Comparison of ENCODE assay signal across 9 mouse cellular contexts in genomic region chr8:127070225-127070624, GRCm38 (mm10). TPM values are rescaled to one million over a fixed set of nuclear protein-coding genes. Genes with fewer than 3 reads are reported as not detected.
DNase-seq lines count a peak whose midpoint lies in the region; ATAC-seq lines count a peak whose summit lies in the region.
"Had no signal": no experiment of that assay in that cellular context is flagged by ENCODE, and none has a peak within 500 bp of the region (broad histone marks: within the 10 kb centered on the region; RNA-seq: fewer than 3 reads in every experiment).

No protein-coding gene starts in this region.

- H3K4me3 ChIP-seq in forebrain, embryonic 16.5 days (replicated peaks; ENCODE audit: low read length) = no peak overlapping the region
- no peak overlapping the region for H3K4me3 ChIP-seq in forebrain, embryonic 10.5 days
- no peak overlapping the region for H3K4me3 ChIP-seq in hindbrain, embryonic 16.5 days (ENCODE audit: low read length)
- no peak overlapping the region for H3K4me3 ChIP-seq in stomach, embryonic 16.5 days (replicated peaks; ENCODE audit: low read length)
- H3K4me3 ChIP-seq in liver, embryonic 11.5 days (ENCODE audit: low read depth, low read length) = no peak overlapping the region

- H3K9ac ChIP-seq in forebrain, embryonic 16.5 days (replicated peaks; ENCODE audit: low read depth, low read length) = no peak overlapping the region
- H3K9ac ChIP-seq in hindbrain, embryonic 16.5 days (ENCODE audit: low read depth, low read length) = no peak overlapping the region
- H3K9ac ChIP-seq in stomach, embryonic 16.5 days (ENCODE audit: low read length) = no peak overlapping the region
- no peak overlapping the region for H3K9ac ChIP-seq in liver, embryonic 11.5 days (ENCODE audit: low read depth, low read length)

- DNase-seq in forebrain, embryonic 10.5 days (ENCODE audit: extremely low spot score, low spot score) = no peak
- peak; percentile 17 for DNase-seq in 3T3-L1 (ENCODE audit: low read depth, low spot score)
- DNase-seq in cerebellum, postnatal 14 days = peak; percentile 87 to 93
- DNase-seq in liver, embryonic 11.5 days (ENCODE audit: low spot score) = no peak

- WGBS in forebrain, embryonic 16.5 days = 35% methylated on average over 3 of the region's 3 CpGs
- WGBS in forebrain, embryonic 10.5 days = 78% methylated on average over 3 of the region's 3 CpGs
- WGBS in hindbrain, embryonic 16.5 days = 54% methylated on average over 3 of the region's 3 CpGs
- 43% methylated on average over 3 of the region's 3 CpGs for WGBS in stomach, embryonic 16.5 days
- WGBS in liver, embryonic 11.5 days = 68% methylated on average over 3 of the region's 3 CpGs

- H3K4me2 ChIP-seq in forebrain, embryonic 16.5 days (ENCODE audit: low read length) = no peak overlapping the region
- H3K4me2 ChIP-seq in hindbrain, embryonic 16.5 days (ENCODE audit: low read length) = no peak overlapping the region
- H3K4me2 ChIP-seq in stomach, embryonic 16.5 days (ENCODE audit: low read depth, low read length) = no peak overlapping the region
- no peak overlapping the region for H3K4me2 ChIP-seq in liver, embryonic 11.5 days

- H3K4me1 ChIP-seq in forebrain, embryonic 16.5 days (replicated peaks; ENCODE audit: control insufficient read depth, insufficient read depth, low read length) = peaks cover 29% of the 10 kb centered on the region
- peaks cover 56% of the 10 kb centered on the region for H3K4me1 ChIP-seq in forebrain, embryonic 10.5 days
- peaks cover 13% of the 10 kb centered on the region for H3K4me1 ChIP-seq in hindbrain, embryonic 16.5 days (ENCODE audit: control insufficient read depth, insufficient read depth, low read depth, low read length)
- peaks cover 38% of the 10 kb centered on the region for H3K4me1 ChIP-seq in stomach, embryonic 16.5 days (ENCODE audit: control insufficient read depth, insufficient read depth, low read length)
- no peaks in the 10 kb centered on the region; the same call in 1 of the 2 replicates for H3K4me1 ChIP-seq in liver, embryonic 11.5 days (replicated peaks; ENCODE audit: control insufficient read depth, insufficient read depth, low read length)

- no peak overlapping the region for H3K27ac ChIP-seq in forebrain, embryonic 16.5 days (ENCODE audit: low read length)
- no peak overlapping the region for H3K27ac ChIP-seq in forebrain, embryonic 10.5 days
- no peak overlapping the region for H3K27ac ChIP-seq in hindbrain, embryonic 16.5 days (ENCODE audit: low read depth, low read length)
- H3K27ac ChIP-seq in stomach, embryonic 16.5 days (ENCODE audit: low read length) = peak overlapping the region; percentile 9
- no peak overlapping the region for H3K27ac ChIP-seq in liver, embryonic 11.5 days (ENCODE audit: low read depth, low read length)

- H3K27me3 ChIP-seq in forebrain, embryonic 16.5 days (replicated peaks; ENCODE audit: control insufficient read depth, insufficient read depth, low read length) = no peaks in the 10 kb centered on the region
- H3K27me3 ChIP-seq in forebrain, embryonic 10.5 days (ENCODE audit: poor library complexity, severe bottlenecking) = no peaks in the 10 kb centered on the region
- no peaks in the 10 kb centered on the region for H3K27me3 ChIP-seq in hindbrain, embryonic 16.5 days (replicated peaks; ENCODE audit: control insufficient read depth, insufficient read depth, low read length)
- H3K27me3 ChIP-seq in stomach, embryonic 16.5 days (ENCODE audit: control insufficient read depth, insufficient read depth, low read length) = no peaks in the 10 kb centered on the region
- peaks cover 6% of the 10 kb centered on the region for H3K27me3 ChIP-seq in liver, embryonic 11.5 days (replicated peaks; ENCODE audit: control insufficient read depth, insufficient read depth, low read length)
- H3K27me3 ChIP-seq: CH12.LX had no signal

- 0 out of 2 replicates have a peak, but pooled peaks have one; percentile 49 for ATAC-seq in forebrain, embryonic 16.5 days
- peak; percentile 89 for ATAC-seq in hindbrain, embryonic 16.5 days
- ATAC-seq in stomach, embryonic 16.5 days (ENCODE audit: insufficient read depth, low FRiP score) = peak; percentile 82; the same call in 1 of the 2 replicates
- ATAC-seq in liver, embryonic 11.5 days (replicated peaks; ENCODE audit: low FRiP score) = no peak
- ATAC-seq in CD4-positive, CD25-positive, alpha-beta regulatory T cell, adult 4 months = no peak

- no peaks in the 10 kb centered on the region for H3K36me3 ChIP-seq in forebrain, embryonic 16.5 days (ENCODE audit: control insufficient read depth, insufficient read depth)
- no peaks in the 10 kb centered on the region for H3K36me3 ChIP-seq in forebrain, embryonic 10.5 days (replicated peaks)
- no peaks in the 10 kb centered on the region for H3K36me3 ChIP-seq in hindbrain, embryonic 16.5 days (ENCODE audit: control insufficient read depth, insufficient read depth, low read length)
- H3K36me3 ChIP-seq in stomach, embryonic 16.5 days (ENCODE audit: control insufficient read depth, insufficient read depth, low read length) = no peaks in the 10 kb centered on the region
- no peaks in the 10 kb centered on the region for H3K36me3 ChIP-seq in liver, embryonic 11.5 days (ENCODE audit: control insufficient read depth, insufficient read depth, low read length)

- H3K9me3 ChIP-seq in forebrain, embryonic 16.5 days (ENCODE audit: control insufficient read depth, low read length) = no peaks in the 10 kb centered on the region
- no peaks in the 10 kb centered on the region for H3K9me3 ChIP-seq in forebrain, embryonic 10.5 days
- no peaks in the 10 kb centered on the region for H3K9me3 ChIP-seq in hindbrain, embryonic 16.5 days (ENCODE audit: control insufficient read depth, low read length)
- H3K9me3 ChIP-seq in stomach, embryonic 16.5 days (replicated peaks; ENCODE audit: control insufficient read depth, low read length) = no peaks in the 10 kb centered on the region
- H3K9me3 ChIP-seq in liver, embryonic 11.5 days (ENCODE audit: control insufficient read depth, low read length) = no peaks in the 10 kb centered on the region

RNA-seq across cellular contexts. Expression of gene Pard3, which starts 6.5 kb away (rescaled TPM):
- 16.4 and 19.1 TPM in 2 replicates for polyA plus RNA-seq in forebrain, embryonic 16.5 days (2015; fragmentation: Nextera tagmentation; extraction: Ambion mirVana)
- polyA plus RNA-seq in forebrain, embryonic 10.5 days (2016; fragmentation: Nextera tagmentation; extraction: Ambion mirVana) = 27.3 and 27.4 TPM in 2 replicates
- polyA plus RNA-seq in hindbrain, embryonic 16.5 days (2015; fragmentation: Nextera tagmentation; extraction: Ambion mirVana) = 12.1 and 14.3 TPM in 2 replicates
- polyA plus RNA-seq in stomach, embryonic 16.5 days (2015; fragmentation: Nextera tagmentation; extraction: Ambion mirVana) = 21.0 and 25.8 TPM in 2 replicates
- 12.5 and 14.5 TPM in 2 replicates for polyA plus RNA-seq in liver, embryonic 11.5 days (2014; fragmentation: Nextera tagmentation; extraction: Ambion mirVana)
- polyA plus RNA-seq in CD4-positive, CD25-positive, alpha-beta regulatory T cell, adult 4 months (2017; shearing (Covaris generic)) = under 1 TPM in 1 of 2 experiments, not detected in 1; 0.75 TPM

Comparison
In these comparisons a context has a peak if more than half of its experiments do, and no peak if none do; other contexts are left out.
1. ATAC-seq: peak in forebrain, embryonic 16.5 days (single experiment), hindbrain, embryonic 16.5 days (single experiment) and stomach, embryonic 16.5 days (single experiment); none in liver, embryonic 11.5 days (single experiment) and CD4-positive, CD25-positive, alpha-beta regulatory T cell, adult 4 months (single experiment).
2. DNase-seq: peak in 3T3-L1 (single experiment) and cerebellum, postnatal 14 days (2 of 2); none in forebrain, embryonic 10.5 days (single experiment) and liver, embryonic 11.5 days (single experiment).